ENCODE assay signal across 8 mouse cellular contexts in the genomic region with DNA sequence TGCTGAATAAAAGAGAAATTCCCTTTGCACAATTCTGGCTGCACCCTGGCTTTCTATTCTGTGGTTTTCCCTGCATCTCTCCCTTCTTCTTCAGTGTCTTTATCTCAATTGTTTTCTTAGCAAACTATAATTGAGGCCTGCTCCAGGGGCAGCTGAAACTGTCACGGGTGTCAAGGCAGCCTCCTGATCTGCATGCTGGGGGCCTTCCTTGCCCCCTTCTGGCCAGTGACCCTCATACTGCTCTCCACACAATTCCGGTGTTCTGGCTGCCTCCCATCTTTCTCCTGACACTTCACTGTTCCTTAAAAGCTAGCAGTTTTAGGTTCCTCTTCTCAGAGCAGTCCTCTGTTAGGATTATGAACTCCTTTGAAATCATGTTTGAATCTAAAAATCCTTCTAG. TPM values are rescaled to one million over a fixed set of nuclear protein-coding genes. Genes with fewer than 3 reads are reported as not detected.
DNase-seq lines count a peak whose midpoint lies in the region; ATAC-seq and TF ChIP-seq lines count a peak whose summit lies in the region.

No protein-coding gene starts in this region.

- no peak for TF ChIP-seq CTCF in bone marrow, adult 2 months (IDR thresholded peaks at IDR 0.05; ENCODE audit: control insufficient read depth, insufficient read depth, low read length)

- TF ChIP-seq POLR2A in bone marrow, adult 2 months (IDR thresholded peaks at IDR 0.05; ENCODE audit: borderline replicate concordance, control insufficient read depth, low read depth, low read length) = no peak

- H3K4me2 ChIP-seq in kidney, embryonic 14.5 days (replicated peaks; ENCODE audit: low read depth, low read length) = peak overlapping the region; percentile 69
- H3K4me2 ChIP-seq in hindbrain, embryonic 13.5 days = peak overlapping the region; percentile 75
- H3K4me2 ChIP-seq in midbrain, embryonic 14.5 days (ENCODE audit: low read length) = peak overlapping the region; percentile 82

- no peak overlapping the region for H3K27ac ChIP-seq in kidney, embryonic 14.5 days (ENCODE audit: low read depth, low read length)
- no peak overlapping the region for H3K27ac ChIP-seq in bone marrow, adult 2 months (ENCODE audit: control insufficient read depth, insufficient read depth, low read depth, low read length, poor library complexity)
- H3K27ac ChIP-seq in hindbrain, embryonic 13.5 days = no peak overlapping the region
- H3K27ac ChIP-seq in midbrain, embryonic 14.5 days (replicated peaks; ENCODE audit: low read depth, low read length) = no peak overlapping the region

- no peaks in the 10 kb centered on the region for H3K27me3 ChIP-seq in kidney, embryonic 14.5 days (ENCODE audit: control insufficient read depth, insufficient read depth, low read length)
- H3K27me3 ChIP-seq in hindbrain, embryonic 13.5 days = no peaks in the 10 kb centered on the region
- H3K27me3 ChIP-seq in midbrain, embryonic 14.5 days (ENCODE audit: control insufficient read depth, insufficient read depth, low read length) = no peaks in the 10 kb centered on the region

- peak overlapping the region; percentile 78 for H3K9ac ChIP-seq in kidney, embryonic 14.5 days (ENCODE audit: low read depth, low read length)
- H3K9ac ChIP-seq in hindbrain, embryonic 13.5 days = peak overlapping the region; percentile 85
- peak overlapping the region; percentile 73 for H3K9ac ChIP-seq in midbrain, embryonic 14.5 days (replicated peaks; ENCODE audit: low read length)

- DNase-seq in kidney, adult 18-20 months = no peak
- no peak for DNase-seq in midbrain, embryonic 14.5 days
- DNase-seq in thymus, postnatal 10 days (ENCODE audit: low spot score in 2 of 2) = no peak
- no peak for DNase-seq in B cell, adult 2 months
- no peak for DNase-seq in urinary bladder, adult 2 months (ENCODE audit: low spot score)

- no peak for ATAC-seq in kidney, embryonic 14.5 days (ENCODE audit: low FRiP score, low TSS enrichment)
- no peak for ATAC-seq in hindbrain, embryonic 13.5 days (ENCODE audit: low FRiP score)
- ATAC-seq in midbrain, embryonic 14.5 days (ENCODE audit: low FRiP score, low TSS enrichment) = no peak

- peaks cover 41% of the 10 kb centered on the region for H3K36me3 ChIP-seq in kidney, embryonic 14.5 days (ENCODE audit: control insufficient read depth, insufficient read depth, low read length)
- H3K36me3 ChIP-seq in hindbrain, embryonic 13.5 days = peaks cover 37% of the 10 kb centered on the region
- peaks cover 37% of the 10 kb centered on the region for H3K36me3 ChIP-seq in midbrain, embryonic 14.5 days (ENCODE audit: control insufficient read depth, insufficient read depth, low read length)

- H3K4me3 ChIP-seq in kidney, embryonic 14.5 days (ENCODE audit: low read length) = peak overlapping the region; percentile 85
- H3K4me3 ChIP-seq in bone marrow, adult 2 months (replicated peaks; ENCODE audit: control insufficient read depth, low read depth, low read length) = peak overlapping the region; percentile 25
- peak overlapping the region; percentile 76 for H3K4me3 ChIP-seq in hindbrain, embryonic 13.5 days
- peak overlapping the region; percentile 74 for H3K4me3 ChIP-seq in midbrain, embryonic 14.5 days (replicated peaks; ENCODE audit: low read depth, low read length)

- 7% methylated on average over 2 of the region's 2 CpGs for WGBS in kidney, embryonic 14.5 days
- 47% methylated on average over 2 of the region's 2 CpGs for WGBS in bone marrow, adult 2 months
- 18% methylated on average over 2 of the region's 2 CpGs for WGBS in hindbrain, embryonic 13.5 days
- WGBS in midbrain, embryonic 14.5 days = 21% methylated on average over 2 of the region's 2 CpGs

- H3K4me1 ChIP-seq in kidney, embryonic 14.5 days (ENCODE audit: control insufficient read depth, insufficient read depth, low read length) = peaks cover 6% of the 10 kb centered on the region
- H3K4me1 ChIP-seq in bone marrow, adult 2 months (ENCODE audit: control insufficient read depth, insufficient read depth, low read length) = no peaks in the 10 kb centered on the region
- peaks cover 18% of the 10 kb centered on the region for H3K4me1 ChIP-seq in hindbrain, embryonic 13.5 days (replicated peaks)
- peaks cover 6% of the 10 kb centered on the region; the same call in 1 of the 2 replicates for H3K4me1 ChIP-seq in midbrain, embryonic 14.5 days (ENCODE audit: control insufficient read depth, insufficient read depth, low read length)

- no peaks in the 10 kb centered on the region for H3K9me3 ChIP-seq in kidney, embryonic 14.5 days (ENCODE audit: control insufficient read depth, low read length)
- H3K9me3 ChIP-seq in hindbrain, embryonic 13.5 days = no peaks in the 10 kb centered on the region
- no peaks in the 10 kb centered on the region for H3K9me3 ChIP-seq in midbrain, embryonic 14.5 days (ENCODE audit: control insufficient read depth, low read length)

RNA-seq across cellular contexts. Expression of gene Poc5, which starts 1.2 kb away (rescaled TPM):
- 17.4 and 18.4 TPM in 2 replicates for polyA plus RNA-seq in kidney, embryonic 14.5 days (2014; fragmentation: Nextera tagmentation; extraction: Ambion mirVana)
- 7.5 and 11.2 TPM in 2 replicates for polyA plus RNA-seq in bone marrow, adult 2 months (2011; ENCODE audit: insufficient read depth, insufficient read length, low replicate concordance, missing spikeins)
- 22.8 and 24.2 TPM in 2 replicates for polyA plus RNA-seq in hindbrain, embryonic 13.5 days (2015; fragmentation: Nextera tagmentation; extraction: Ambion mirVana)
- 20.0 and 25.4 TPM in 2 replicates for polyA plus RNA-seq in midbrain, embryonic 14.5 days (2014; fragmentation: Nextera tagmentation; extraction: Ambion mirVana)
- 7.0 and 9.8 TPM in 2 replicates for polyA plus RNA-seq in urinary bladder, adult 2 months (2012; rRNA removed)

Comparison
In these comparisons a context has a peak if more than half of its experiments do, and no peak if none do; other contexts are left out.
1. H3K4me3 ChIP-seq: peak in every context shown above with its lines; median percentile 85 in kidney, embryonic 14.5 days; 76 in hindbrain, embryonic 13.5 days; 74 in midbrain, embryonic 14.5 days; 25 in bone marrow, adult 2 months.